Mouse (Mus musculus) lung, postnatal 25 days (tissue): ENCODE measurements around the gene Krt4.

Experiments used
- DNase-seq: peaks from one replicate; pipeline ENCODE4 v3.0.0; 2022; ENCODE audit warnings: low spot score

Krt4 gene

DNA sequence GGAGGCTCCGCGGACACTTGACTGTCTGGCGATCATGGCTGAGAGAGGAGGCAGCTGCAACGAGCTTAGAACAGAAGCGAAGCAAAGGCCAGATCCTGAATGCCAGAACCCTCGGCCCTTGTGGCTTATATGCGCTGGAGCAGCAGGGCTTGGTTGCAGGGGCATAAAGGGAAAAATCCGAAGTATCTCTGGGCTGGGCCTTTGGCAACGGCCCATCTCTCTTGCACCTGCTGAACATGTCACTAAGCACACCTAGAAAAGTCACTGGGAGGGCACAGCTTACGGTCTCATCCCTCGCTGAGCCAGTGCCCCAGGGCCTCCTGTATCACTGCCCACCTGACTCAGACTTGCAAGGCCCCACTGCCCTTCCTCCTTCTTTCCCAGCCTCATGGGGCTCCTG, at the start of gene Krt4:
Gene Krt4, minus strand, starts transcription at position 101 of the 400 bp plus-strand sequence.
- no peak for DNase-seq

GRCm38 (mm10) chr15:101973414-101974077, 49.0 kb upstream of the Krt4 start:
- peak; percentile 93 for DNase-seq

GRCm38 (mm10) chr15:101970536-101970935, 46.0 kb upstream of the Krt4 start:
- no peak for DNase-seq

DNA sequence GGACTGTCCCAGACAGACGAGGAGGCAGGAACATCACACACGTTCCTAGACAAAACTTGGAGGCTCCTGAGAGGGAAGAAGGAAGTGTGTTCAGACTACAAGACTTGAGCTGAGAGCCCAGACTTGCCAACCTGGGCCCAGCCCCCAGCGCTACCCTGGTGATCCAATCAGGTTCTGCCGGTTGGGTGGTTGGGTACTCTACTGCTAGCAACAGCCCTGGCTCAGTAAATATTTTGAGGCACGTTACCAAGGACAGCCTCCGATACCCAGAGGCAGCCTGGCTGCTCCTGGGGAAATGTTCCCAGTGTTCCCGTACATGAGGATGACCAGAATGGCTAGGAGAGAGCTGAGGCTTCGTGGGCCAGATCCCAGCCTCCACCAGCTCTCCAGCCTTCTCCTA, 42.3 kb upstream of the Krt4 start:
- peak; percentile 90 for DNase-seq

GRCm38 (mm10) chr15:101958891-101959290, 34.4 kb upstream of the Krt4 start:
- no peak for DNase-seq

DNA sequence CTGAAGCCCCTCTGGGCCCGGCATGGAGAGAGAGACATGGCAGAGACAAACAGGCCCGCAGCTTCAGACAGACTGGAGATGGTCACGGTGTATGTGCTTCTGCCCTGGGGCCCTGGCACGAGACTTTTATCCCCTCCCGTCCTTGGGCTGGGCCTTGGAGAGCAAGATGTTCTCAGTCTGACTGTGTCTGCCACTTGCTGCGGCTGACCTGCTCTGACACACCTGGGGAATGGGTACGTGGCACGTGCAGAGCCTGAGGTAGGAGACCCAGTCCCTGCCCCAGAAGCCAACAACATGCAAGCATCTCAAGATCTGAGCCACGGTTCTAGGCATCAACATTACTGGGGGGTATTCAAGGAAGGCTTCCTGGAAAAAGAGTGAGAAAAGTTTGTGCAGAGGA, 29.7 kb upstream of the Krt4 start, which contains the start of gene Krt78:
Gene Krt78, minus strand, starts transcription at position 101 of the 400 bp plus-strand sequence.
- no peak for DNase-seq

GRCm38 (mm10) chr15:101952733-101953474, 28.4 kb upstream of the Krt4 start:
- no peak for DNase-seq

GRCm38 (mm10) chr15:101945430-101945829, 20.9 kb upstream of the Krt4 start:
- DNase-seq = no peak

DNA sequence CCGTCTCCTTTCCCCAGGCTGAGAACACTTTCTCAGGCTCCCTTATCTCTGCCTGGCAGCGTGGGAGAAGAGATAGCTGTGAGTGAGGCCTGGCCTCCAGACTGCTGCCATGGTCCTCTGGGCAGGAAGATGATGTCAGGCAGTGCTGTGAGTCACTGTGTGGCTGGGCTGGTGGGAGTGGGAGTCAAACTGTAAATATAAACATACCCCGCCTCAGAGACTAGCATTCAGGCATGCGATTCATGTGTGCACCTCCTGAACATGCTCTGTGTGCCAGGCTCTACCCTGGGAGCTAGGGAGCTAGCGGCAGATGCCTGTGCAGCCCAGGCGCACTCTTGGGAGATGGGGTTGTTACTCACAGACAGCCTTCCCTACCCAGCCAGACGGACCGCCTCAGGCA, 17.4 kb upstream of the Krt4 start:
- no peak for DNase-seq

GRCm38 (mm10) chr15:101940274-101940829, 15.8 kb upstream of the Krt4 start, which contains the start of gene Krt79:
Gene Krt79, minus strand, starts transcription at chr15:101940324.
- DNase-seq = no peak

DNA sequence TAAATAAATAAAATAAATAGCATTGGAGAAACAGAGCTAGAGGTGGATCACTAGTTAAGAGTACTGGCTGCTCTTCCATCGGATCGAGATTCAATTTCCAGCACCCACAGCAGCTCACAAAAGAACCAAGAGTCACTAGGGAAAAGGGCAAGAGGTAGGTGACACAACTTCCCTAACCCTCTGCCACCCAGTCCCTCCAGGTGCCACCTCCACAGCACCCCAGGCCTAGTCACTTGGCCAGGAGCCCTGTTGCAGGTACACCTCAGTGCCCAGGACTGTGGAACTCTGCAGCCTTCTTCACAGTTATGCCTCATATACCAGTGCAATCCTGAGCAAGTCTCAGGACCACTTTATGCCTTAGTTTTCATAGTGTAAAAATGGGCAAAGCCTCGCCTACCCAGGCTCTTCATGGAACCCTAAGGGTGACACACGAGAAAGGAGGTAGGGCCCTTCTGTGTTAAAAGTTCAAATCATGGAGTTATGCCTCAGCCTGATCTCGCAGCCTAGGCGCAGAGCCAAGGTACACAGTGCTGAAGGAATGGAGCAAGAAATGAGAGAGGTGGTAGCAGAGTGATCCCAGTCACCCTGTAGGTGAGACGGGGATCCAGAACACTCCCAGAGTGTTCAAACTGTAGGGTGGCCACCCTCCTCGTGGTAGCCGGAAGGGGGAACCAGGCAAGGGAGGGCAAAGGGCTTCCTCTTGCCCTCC, 14.2 kb upstream of the Krt4 start:
- no peak for DNase-seq

DNA sequence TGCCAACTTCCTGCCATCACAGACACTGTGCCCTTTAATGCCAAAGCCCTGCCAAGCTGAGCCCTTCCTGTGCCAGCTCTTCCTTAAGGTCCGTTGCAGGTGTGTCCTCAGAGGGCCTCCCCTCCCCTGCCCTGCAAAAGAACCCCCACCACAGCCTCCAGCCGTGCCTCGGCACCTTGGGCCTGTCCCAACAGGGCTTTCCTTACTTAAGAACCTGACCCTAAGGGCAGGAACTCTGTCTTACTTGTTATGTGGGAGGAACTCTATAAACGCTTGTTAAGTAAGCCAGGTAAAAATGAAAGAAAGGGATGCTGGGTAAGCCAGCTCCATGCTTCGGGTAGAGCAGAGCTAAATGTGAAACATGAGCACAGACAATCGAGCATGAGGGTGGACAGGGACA, 8.5 kb upstream of the Krt4 start:
- DNase-seq = no peak

DNA sequence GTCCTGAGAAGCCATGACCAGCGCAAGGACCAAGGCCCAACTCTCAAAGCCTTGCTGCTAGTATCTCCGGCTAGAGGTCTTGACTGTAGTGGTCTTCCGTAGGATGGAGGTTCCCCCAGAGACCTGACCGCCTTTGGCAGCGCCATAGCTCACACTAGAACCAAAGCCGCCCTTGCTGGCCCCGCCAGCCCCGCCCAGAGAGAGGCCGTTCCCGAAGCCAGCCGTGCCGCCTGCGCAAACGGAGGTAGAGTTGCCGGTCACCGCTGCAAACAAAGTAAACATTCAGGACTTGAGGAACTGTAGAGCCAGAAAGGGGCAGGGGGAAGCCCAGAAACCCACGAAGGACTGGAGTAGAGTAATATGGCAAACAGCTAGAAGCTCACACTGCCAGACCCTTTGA, 5.1 kb upstream of the Krt4 start:
- DNase-seq = peak; percentile 55

DNA sequence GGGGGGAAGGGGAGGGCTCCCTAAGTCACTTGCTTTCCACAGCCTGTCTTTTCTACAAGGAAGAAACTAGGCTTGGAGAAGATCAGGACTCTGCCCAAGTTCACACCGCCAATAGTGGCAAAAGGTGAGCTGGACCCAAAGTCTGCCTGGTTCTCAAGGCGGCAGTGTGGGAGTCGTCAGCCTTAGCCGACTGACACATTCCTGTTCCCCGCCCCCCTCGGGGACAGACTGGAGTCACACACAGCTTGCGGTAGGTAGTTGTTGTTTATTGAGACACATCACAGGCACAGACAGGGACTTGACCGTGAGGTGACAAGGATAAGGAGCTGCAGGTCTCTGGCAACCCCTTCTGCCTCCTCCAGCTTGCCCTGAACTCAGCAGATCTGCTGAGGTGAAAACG, 4.6 kb upstream of the Krt4 start:
- no peak for DNase-seq

GRCm38 (mm10) chr15:101927340-101928080, 3.0 kb upstream of the Krt4 start:
- no peak for DNase-seq

GRCm38 (mm10) chr15:101925041-101925440, 506 bp upstream of the Krt4 start:
- DNase-seq = no peak

DNA sequence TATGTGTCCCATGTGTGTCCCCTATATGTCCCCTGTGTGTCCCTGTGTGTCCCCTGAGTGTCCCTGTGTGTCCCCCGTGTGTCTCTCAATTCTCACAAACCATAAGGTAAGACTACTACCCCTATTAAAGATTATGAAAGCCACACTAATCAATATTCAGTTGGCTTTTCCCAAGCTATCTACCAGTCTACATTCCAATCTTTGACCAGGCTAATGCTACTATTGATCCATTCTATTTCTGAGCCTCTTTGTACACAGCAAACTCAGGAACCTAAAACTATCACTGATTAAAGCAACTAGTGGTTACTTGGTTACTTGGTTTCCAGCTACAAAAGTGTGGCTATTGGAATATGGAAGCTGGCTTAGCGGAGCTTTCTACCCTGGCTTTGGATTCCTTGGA, 2.2 kb downstream of the Krt4 start:
- no peak for DNase-seq

- no peak for DNase-seq
Measured at GRCm38 (mm10) chr15:101916072-101916471, 8.5 kb downstream of the Krt4 start.

- no peak for DNase-seq
Measured at GRCm38 (mm10) chr15:101904849-101905248, 19.7 kb downstream of the Krt4 start.

GRCm38 (mm10) chr15:101902171-101903149, 22.1 kb downstream of the Krt4 start:
- DNase-seq = no peak

- DNase-seq = no peak
Measured at GRCm38 (mm10) chr15:101895216-101895615, 29.3 kb downstream of the Krt4 start.
